25 mouse cellular contexts compared by ENCODE assay signal in genomic region chr15:95874216-95874615, GRCm38 (mm10).
DNase-seq lines count a peak whose midpoint lies in the region; ATAC-seq and TF ChIP-seq lines count a peak whose summit lies in the region.
"Had no signal": no experiment of that assay in that cellular context is flagged by ENCODE, and none has a peak within 500 bp of the region (broad histone marks: within the 10 kb centered on the region; RNA-seq: fewer than 3 reads in every experiment).

No protein-coding gene starts in this region.

- no peak overlapping the region for H3K9ac ChIP-seq in heart, embryonic 13.5 days
- H3K9ac ChIP-seq in embryonic facial prominence, embryonic 13.5 days = no peak overlapping the region
- H3K9ac ChIP-seq: embryonic facial prominence, embryonic 12.5 days; hindbrain, embryonic 13.5 days; limb, embryonic 12.5 days; liver, embryonic 13.5 days; neural tube, embryonic 15.5 days had no signal

- H3K4me1 ChIP-seq in heart, embryonic 13.5 days = peaks cover 40% of the 10 kb centered on the region
- H3K4me1 ChIP-seq in embryonic facial prominence, embryonic 13.5 days = peaks cover 8% of the 10 kb centered on the region; the same call in 1 of the 2 replicates
- no peaks in the 10 kb centered on the region for H3K4me1 ChIP-seq in limb, embryonic 10.5 days
- H3K4me1 ChIP-seq: embryonic facial prominence, embryonic 12.5 days; hindbrain, embryonic 13.5 days; limb, embryonic 12.5 days; neural tube, embryonic 15.5 days had no signal

- intact Hi-C loops in heart, postnatal 36 days (cut with DNase I) = no loop called here

- no peaks in the 10 kb centered on the region for H3K9me3 ChIP-seq in heart, embryonic 13.5 days
- H3K9me3 ChIP-seq in embryonic facial prominence, embryonic 13.5 days = no peaks in the 10 kb centered on the region
- no peaks in the 10 kb centered on the region for H3K9me3 ChIP-seq in limb, embryonic 10.5 days (replicated peaks)
- H3K9me3 ChIP-seq: embryonic facial prominence, embryonic 12.5 days; hindbrain, embryonic 13.5 days; limb, embryonic 12.5 days; liver, embryonic 13.5 days; neural tube, embryonic 15.5 days had no signal

- peak overlapping the region; percentile 61; the same call in 1 of the 2 replicates for H3K27ac ChIP-seq in heart, embryonic 13.5 days (replicated peaks)
- H3K27ac ChIP-seq in layer of hippocampus, adult 2 months = 0 out of 2 replicates have a peak overlapping the region, but pooled peaks have one; percentile 37
- H3K27ac ChIP-seq in embryonic facial prominence, embryonic 13.5 days = 0 out of 2 replicates have a peak overlapping the region, but pooled peaks have one; percentile 3
- no peak overlapping the region for H3K27ac ChIP-seq in limb, embryonic 10.5 days
- H3K27ac ChIP-seq: embryonic facial prominence, embryonic 12.5 days; hindbrain, embryonic 13.5 days; limb, embryonic 12.5 days; liver, embryonic 13.5 days; neural tube, embryonic 15.5 days had no signal

- no peak overlapping the region for H3K4me3 ChIP-seq in heart, embryonic 13.5 days
- no peak overlapping the region for H3K4me3 ChIP-seq in layer of hippocampus, adult 2 months
- no peak overlapping the region for H3K4me3 ChIP-seq in embryonic facial prominence, embryonic 13.5 days
- no peak overlapping the region for H3K4me3 ChIP-seq in limb, embryonic 10.5 days
- H3K4me3 ChIP-seq: embryonic facial prominence, embryonic 12.5 days; hindbrain, embryonic 13.5 days; limb, embryonic 12.5 days; liver, embryonic 13.5 days; neural tube, embryonic 15.5 days had no signal

- TF ChIP-seq CTCF in layer of hippocampus, adult 2 months (conservative IDR thresholded peaks at IDR 0.05) = no peak

- 83% methylated on average over 5 of the region's 5 CpGs for WGBS in heart, embryonic 13.5 days
- WGBS in embryonic facial prominence, embryonic 13.5 days = 79% methylated on average over 5 of the region's 5 CpGs
- whole genome bisulfite sequencing in limb, embryonic 10.5 days = 95% methylated on average over 5 of the region's 5 CpGs

- no peaks in the 10 kb centered on the region for H3K27me3 ChIP-seq in heart, embryonic 13.5 days (replicated peaks)
- no peaks in the 10 kb centered on the region for H3K27me3 ChIP-seq in embryonic facial prominence, embryonic 13.5 days
- no peaks in the 10 kb centered on the region for H3K27me3 ChIP-seq in limb, embryonic 10.5 days (ENCODE audit: low read depth, poor library complexity, severe bottlenecking)
- H3K27me3 ChIP-seq: embryonic facial prominence, embryonic 12.5 days; hindbrain, embryonic 13.5 days; limb, embryonic 12.5 days; liver, embryonic 13.5 days; neural tube, embryonic 15.5 days; Patski had no signal

- ATAC-seq in heart, embryonic 13.5 days (ENCODE audit: extremely low read depth, insufficient number of reproducible peaks, low FRiP score, low TSS enrichment) = no peak
- ATAC-seq in embryonic facial prominence, embryonic 13.5 days (ENCODE audit: insufficient number of reproducible peaks, insufficient read depth, low FRiP score, low TSS enrichment, low read depth) = no peak
- ATAC-seq: forebrain, embryonic 14.5 days; inflammation-experienced regulatory T-cells, adult 6 months; Patski had no signal

- H3K36me3 ChIP-seq in heart, embryonic 13.5 days = no peaks in the 10 kb centered on the region
- no peaks in the 10 kb centered on the region for H3K36me3 ChIP-seq in embryonic facial prominence, embryonic 13.5 days
- H3K36me3 ChIP-seq in limb, embryonic 10.5 days = 0 out of 2 replicates have a peak, but pooled peaks cover 3% of the 10 kb centered on the region
- H3K36me3 ChIP-seq: embryonic facial prominence, embryonic 12.5 days; hindbrain, embryonic 13.5 days; liver, embryonic 13.5 days; neural tube, embryonic 15.5 days had no signal

- H3K4me2 ChIP-seq in heart, embryonic 13.5 days = no peak overlapping the region
- no peak overlapping the region for H3K4me2 ChIP-seq in embryonic facial prominence, embryonic 13.5 days
- H3K4me2 ChIP-seq: embryonic facial prominence, embryonic 12.5 days; hindbrain, embryonic 13.5 days; limb, embryonic 12.5 days; liver, embryonic 13.5 days; midbrain, embryonic 11.5 days; neural tube, embryonic 15.5 days had no signal

- no peak for DNase-seq in heart, postnatal 36 days
- peak in 1 of 2 experiments; percentile 53 for DNase-seq in layer of hippocampus, adult 2 months (ENCODE audit: low spot score in 2 of 2)
- DNase-seq in layer of hippocampus, postnatal 10 days (ENCODE audit: low spot score in 2 of 2) = no peak
- DNase-seq in limb, embryonic 10.5 days (ENCODE audit: low spot score) = no peak
- DNase-seq in spleen, postnatal 4 days (ENCODE audit: low spot score in 2 of 2) = no peak
- DNase-seq: adrenal gland, postnatal 36 days; cerebellum, adult 11-12 months; cerebellum, postnatal 10 days; gastrocnemius, postnatal 10 days; kidney, adult 2 months; kidney, postnatal 10 days; liver, embryonic 13.5 days; lung, adult 2 months; lung, postnatal 14 days; right cerebral cortex, adult 18-20 months had no signal
